Mouse (Mus musculus) hindbrain, embryonic 13.5 days (tissue): Measurements from ENCODE around the gene Iffo1. TPM values are rescaled to one million over a fixed set of nuclear protein-coding genes. Genes with fewer than 3 reads are reported as not detected.
A peak's percentile ranks its signal among the peaks of the same experiment; 100 is the strongest.

Experiments used
- ATAC-seq: fragments of 200-750 bp; cut with Nextera tagmentation; 2 replicates; pipeline ENCODE4 v1.8.0; 2017; ENCODE audit warnings: moderate TSS enrichment; ENCODE audit not compliant: low FRiP score
- H3K27ac ChIP-seq: fragments of 300-500 bp; sonication (generic); 2 replicates; pipeline ENCODE4 v1.5.1; 2015; ENCODE audit warnings: inconsistent platforms, mild to moderate bottlenecking, moderate library complexity
- H3K27me3 ChIP-seq: fragments of 300-500 bp; sonication (generic); 2 replicates; pipeline ENCODE4 v1.6.1; 2015; ENCODE audit warnings: mild to moderate bottlenecking, inconsistent platforms
- H3K36me3 ChIP-seq: fragments of 300-500 bp; sonication (generic); 2 replicates; pipeline ENCODE4 v1.6.1; 2015; ENCODE audit warnings: mild to moderate bottlenecking, inconsistent platforms
- H3K4me1 ChIP-seq: fragments of 300-500 bp; sonication (generic); replicated peaks from 2 replicates; pipeline ENCODE4 v1.6.1; 2015; ENCODE audit warnings: inconsistent platforms
- H3K4me2 ChIP-seq: fragments of 300-500 bp; sonication (generic); 2 replicates; pipeline ENCODE4 v1.6.1; 2015; ENCODE audit warnings: inconsistent platforms, mild to moderate bottlenecking, moderate library complexity
- H3K4me3 ChIP-seq: fragments of 300-500 bp; sonication (generic); 2 replicates; pipeline ENCODE4 v1.5.1; 2015; ENCODE audit warnings: mild to moderate bottlenecking, inconsistent platforms
- H3K9ac ChIP-seq: fragments of 300-500 bp; sonication (generic); 2 replicates; pipeline ENCODE4 v1.6.1; 2015; ENCODE audit warnings: mild to moderate bottlenecking, inconsistent platforms
- H3K9me3 ChIP-seq: fragments of 300-500 bp; sonication (generic); 2 replicates; pipeline ENCODE4 v1.6.1; 2016; ENCODE audit warnings: inconsistent platforms
- WGBS: fragments of 180-500 bp; shearing (Covaris S2); methylation state at CpG from one replicate; pipeline ENCODE4 v1.1.7; 2015; 5-methylcytosine and 5-hydroxymethylcytosine counted together
- polyA plus RNA-seq: library from polyadenylated mRNA; unstranded; fragments of >200 nt; fragmentation: Nextera tagmentation; extraction: Ambion mirVana; gene quantifications from 2 replicates; pipeline ENCODE4 v1.2.1, GENCODE M21; 2015

Iffo1 gene
- polyA plus RNA-seq, 1 experiment from 2014 or later: 19.7 TPM

- Histone ChIP-seq H3K4me1 (no peaks in the 10 kb centered on the region), H3K4me2 (no peak overlapping the region), H3K36me3 (peaks cover 97% of the 10 kb centered on the region), H3K27me3 (no peaks in the 10 kb centered on the region), H3K9me3 (no peaks in the 10 kb centered on the region), H3K4me3 (no peak overlapping the region), H3K27ac (no peak overlapping the region), H3K9ac (no peak overlapping the region)
- ATAC-seq: no peak
- 94% methylated on average over 7 of the region's 7 CpGs for WGBS
These were observed 34.1 kb upstream of the Iffo1 start for GRCm38 (mm10) chr6:125110927-125111326.

- Histone ChIP-seq H3K27ac (no peak overlapping the region), H3K4me1 (no peaks in the 10 kb centered on the region), H3K9me3 (no peaks in the 10 kb centered on the region), H3K27me3 (no peaks in the 10 kb centered on the region), H3K36me3 (peaks cover 97% of the 10 kb centered on the region), H3K9ac (no peak overlapping the region), H3K4me3 (no peak overlapping the region), H3K4me2 (no peak overlapping the region)
- no peak for ATAC-seq
- WGBS: 95% methylated on average over 11 of the region's 11 CpGs
These were observed 32.5 kb upstream of the Iffo1 start for GRCm38 (mm10) chr6:125112553-125112952.

GRCm38 (mm10) chr6:125119387-125119786 is 25.7 kb upstream of the Iffo1 start:
- H3K9ac ChIP-seq: no peak overlapping the region
- H3K9me3 ChIP-seq: no peaks in the 10 kb centered on the region
- H3K4me2 ChIP-seq: no peak overlapping the region
- no peak for ATAC-seq
- H3K4me1 ChIP-seq: no peaks in the 10 kb centered on the region
- peaks cover 95% of the 10 kb centered on the region for H3K36me3 ChIP-seq
- no peak overlapping the region for H3K4me3 ChIP-seq
- no peak overlapping the region for H3K27ac ChIP-seq
- 95% methylated on average over 8 of the region's 8 CpGs for WGBS
- H3K27me3 ChIP-seq: no peaks in the 10 kb centered on the region

GRCm38 (mm10) chr6:125128724-125129123 is 16.3 kb upstream of the Iffo1 start:
- Histone ChIP-seq H3K9me3 (no peaks in the 10 kb centered on the region), H3K27ac (no peak overlapping the region), H3K4me1 (peaks cover 19% of the 10 kb centered on the region), H3K27me3 (no peaks in the 10 kb centered on the region), H3K36me3 (peaks cover 71% of the 10 kb centered on the region), H3K4me2 (no peak overlapping the region), H3K9ac (no peak overlapping the region), H3K4me3 (no peak overlapping the region)
- no peak for ATAC-seq
- 93% methylated on average over 12 of the region's 12 CpGs for WGBS

- H3K27ac ChIP-seq: no peak overlapping the region
- no peaks in the 10 kb centered on the region for H3K27me3 ChIP-seq
- H3K9me3 ChIP-seq: no peaks in the 10 kb centered on the region
- H3K4me1 ChIP-seq: peaks cover 19% of the 10 kb centered on the region
- H3K4me2 ChIP-seq: no peak overlapping the region
- no peak overlapping the region for H3K9ac ChIP-seq
- H3K36me3 ChIP-seq: peaks cover 71% of the 10 kb centered on the region
- H3K4me3 ChIP-seq: no peak overlapping the region
- ATAC-seq: no peak
- 85% methylated on average over 20 of the region's 20 CpGs for WGBS
These were observed 15.2 kb upstream of the Iffo1 start for GRCm38 (mm10) chr6:125129710-125130402.

GRCm38 (mm10) chr6:125131302-125132156 is 13.5 kb upstream of the Iffo1 start, which contains the start of gene Nop2:
Gene Nop2, plus strand, starts transcription at chr6:125131909.
- ATAC-seq: peak; percentile 97
- Histone ChIP-seq H3K9me3 (no peaks in the 10 kb centered on the region), H3K4me3 (peak within 1 kb of the TSS; percentile 71), H3K4me2 (peak within 1 kb of the TSS; percentile 89), H3K36me3 (peaks cover 70% of the 10 kb centered on the region), H3K27ac (peak within 1 kb of the TSS; percentile 86), H3K27me3 (no peaks in the 10 kb centered on the region), H3K9ac (peak within 1 kb of the TSS; percentile 88), H3K4me1 (peaks cover 19% of the 10 kb centered on the region)
- under 1% methylated on average over 66 of the region's 66 CpGs for WGBS

- WGBS: 15% methylated on average over 11 of the region's 11 CpGs
- peak overlapping the region; percentile 88 for H3K9ac ChIP-seq
- no peak overlapping the region for H3K27ac ChIP-seq
These were observed 12.6 kb upstream of the Iffo1 start for GRCm38 (mm10) chr6:125132470-125132869.

GRCm38 (mm10) chr6:125137002-125137671 is 7.9 kb upstream of the Iffo1 start:
- Histone ChIP-seq H3K9ac (0 out of 2 replicates have a peak overlapping the region, but pooled peaks have one; percentile 1), H3K27me3 (no peaks in the 10 kb centered on the region), H3K9me3 (no peaks in the 10 kb centered on the region), H3K4me3 (no peak overlapping the region), H3K27ac (no peak overlapping the region), H3K36me3 (peaks cover 85% of the 10 kb centered on the region), H3K4me2 (no peak overlapping the region), H3K4me1 (peaks cover 14% of the 10 kb centered on the region)
- no peak for ATAC-seq
- 90% methylated on average over 19 of the region's 19 CpGs for WGBS

More at GRCm38 (mm10) chr6:125132470-125132869, 12.6 kb upstream of the Iffo1 start:
- H3K4me1 ChIP-seq: peaks cover 19% of the 10 kb centered on the region
- peaks cover 69% of the 10 kb centered on the region for H3K36me3 ChIP-seq
- H3K27me3 ChIP-seq: no peaks in the 10 kb centered on the region
- no peak for ATAC-seq
- peak overlapping the region; percentile 89 for H3K4me2 ChIP-seq
- H3K9me3 ChIP-seq: no peaks in the 10 kb centered on the region
- H3K4me3 ChIP-seq: peak overlapping the region; percentile 71

- Histone ChIP-seq H3K4me1 (peaks cover 5% of the 10 kb centered on the region), H3K36me3 (peaks cover 84% of the 10 kb centered on the region), H3K9me3 (no peaks in the 10 kb centered on the region)
These were observed 5.3 kb upstream of the Iffo1 start for GRCm38 (mm10) chr6:125139747-125140146.

GRCm38 (mm10) chr6:125142436-125142835 is 2.6 kb upstream of the Iffo1 start:
- WGBS: 95% methylated on average over 8 of the region's 8 CpGs

More at GRCm38 (mm10) chr6:125139747-125140146, 5.3 kb upstream of the Iffo1 start:
- WGBS: 97% methylated on average over 7 of the region's 7 CpGs
- Histone ChIP-seq H3K27ac (no peak overlapping the region), H3K4me3 (no peak overlapping the region), H3K27me3 (no peaks in the 10 kb centered on the region), H3K4me2 (no peak overlapping the region), H3K9ac (no peak overlapping the region)
- ATAC-seq: no peak

GRCm38 (mm10) chr6:125143128-125143527 is 1.9 kb upstream of the Iffo1 start:
- Histone ChIP-seq H3K4me3 (no peak overlapping the region), H3K4me2 (no peak overlapping the region), H3K27ac (no peak overlapping the region), H3K9ac (no peak overlapping the region), H3K27me3 (no peaks in the 10 kb centered on the region), H3K36me3 (peaks cover 53% of the 10 kb centered on the region), H3K4me1 (peaks cover 32% of the 10 kb centered on the region), H3K9me3 (no peaks in the 10 kb centered on the region)
- ATAC-seq: no peak
- 85% methylated on average over 3 of the region's 3 CpGs for WGBS

More at GRCm38 (mm10) chr6:125142436-125142835, 2.6 kb upstream of the Iffo1 start:
- Histone ChIP-seq H3K27me3 (no peaks in the 10 kb centered on the region), H3K4me2 (no peak overlapping the region), H3K9ac (no peak overlapping the region), H3K9me3 (no peaks in the 10 kb centered on the region), H3K4me3 (no peak overlapping the region), H3K27ac (no peak overlapping the region), H3K36me3 (peaks cover 60% of the 10 kb centered on the region), H3K4me1 (peaks cover 25% of the 10 kb centered on the region)
- no peak for ATAC-seq

- WGBS: 86% methylated on average over 9 of the region's 9 CpGs
- no peaks in the 10 kb centered on the region for H3K27me3 ChIP-seq
- no peak overlapping the region for H3K9ac ChIP-seq
- H3K27ac ChIP-seq: no peak overlapping the region; the same call in 1 of the 2 replicates
- ATAC-seq: no peak
- peaks cover 40% of the 10 kb centered on the region for H3K4me1 ChIP-seq
- H3K9me3 ChIP-seq: no peaks in the 10 kb centered on the region
- H3K4me2 ChIP-seq: no peak overlapping the region
- peaks cover 46% of the 10 kb centered on the region for H3K36me3 ChIP-seq
- no peak overlapping the region for H3K4me3 ChIP-seq
These were observed 1.1 kb upstream of the Iffo1 start for GRCm38 (mm10) chr6:125143904-125144303.
